Mouse (Mus musculus): ENCODE measurements at regions not wholly inside any gene's neighbourhood (a gene's known extent, or its start where the extent isn't known, plus 50 kb on each side); places are given as distances from the start of the nearest gene placed in this dataset.

GRCm38 (mm10) chr10:70733956-70734355, 78.2 kb upstream of the Phyhipl start:
- DNase-seq: no peak

DNA sequence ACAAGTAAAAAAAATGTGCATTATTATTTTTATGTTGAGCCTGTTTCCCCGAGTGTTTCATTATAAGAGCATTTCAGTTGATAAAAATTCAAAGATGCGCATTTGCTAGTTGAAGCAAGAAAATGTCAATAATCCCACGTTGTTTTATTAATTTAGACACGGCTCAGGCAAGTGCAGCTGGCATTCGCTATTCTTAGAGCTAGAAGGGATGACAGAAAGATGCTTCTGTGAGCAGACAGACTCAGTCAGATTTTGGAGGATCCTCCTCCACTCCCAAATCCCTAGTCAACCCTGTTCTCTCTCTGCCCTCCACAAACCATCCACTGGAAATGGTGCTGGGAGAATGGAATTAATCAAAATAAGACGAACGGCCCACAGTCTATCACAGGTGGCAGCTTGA, 77.7 kb upstream of the Phyhipl start:
- no peak for DNase-seq

- DNase-seq: no peak
Measured at GRCm38 (mm10) chr10:70725091-70725490, 69.3 kb upstream of the Phyhipl start.

DNA sequence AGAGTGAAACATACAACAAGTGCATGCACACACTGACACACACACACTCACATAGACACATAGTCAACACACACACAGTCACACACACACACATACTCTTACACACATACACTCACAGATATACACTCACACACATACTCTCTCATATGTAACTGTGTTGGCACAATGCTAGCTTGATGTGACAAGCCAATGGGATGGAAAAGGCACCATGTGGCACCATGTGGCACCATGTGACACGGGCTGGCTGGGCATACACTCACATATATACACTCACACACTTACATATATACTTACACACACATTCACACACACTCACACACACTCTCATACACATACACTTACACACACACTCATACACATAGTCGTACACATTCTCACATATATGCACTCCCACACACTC, 67.0 kb upstream of the Phyhipl start:
- no peak for DNase-seq

GRCm38 (mm10) chr10:70722381-70722780, 66.6 kb upstream of the Phyhipl start:
- no peak for DNase-seq

DNA sequence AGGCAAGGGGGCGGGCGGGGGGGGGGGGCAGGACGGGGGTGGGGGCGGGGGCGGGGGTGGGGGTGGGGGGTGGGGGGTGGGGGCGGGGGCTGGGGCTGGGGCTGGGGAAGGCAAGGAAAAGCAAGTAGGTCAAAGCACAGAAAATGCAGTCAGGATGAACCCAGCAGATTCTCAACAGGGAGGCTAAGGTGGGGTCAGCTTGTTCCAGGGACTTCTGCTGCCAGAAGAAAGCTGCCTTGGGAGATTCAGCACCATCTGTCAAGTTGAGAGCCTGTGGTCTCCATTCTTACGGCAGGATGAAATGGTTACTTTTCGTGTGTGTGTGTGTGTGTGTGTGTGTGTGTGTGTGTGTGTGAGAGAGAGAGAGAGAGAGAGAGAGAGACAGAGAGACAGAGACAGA, 61.7 kb upstream of the Phyhipl start:
- DNase-seq: peak; percentile 8

DNA sequence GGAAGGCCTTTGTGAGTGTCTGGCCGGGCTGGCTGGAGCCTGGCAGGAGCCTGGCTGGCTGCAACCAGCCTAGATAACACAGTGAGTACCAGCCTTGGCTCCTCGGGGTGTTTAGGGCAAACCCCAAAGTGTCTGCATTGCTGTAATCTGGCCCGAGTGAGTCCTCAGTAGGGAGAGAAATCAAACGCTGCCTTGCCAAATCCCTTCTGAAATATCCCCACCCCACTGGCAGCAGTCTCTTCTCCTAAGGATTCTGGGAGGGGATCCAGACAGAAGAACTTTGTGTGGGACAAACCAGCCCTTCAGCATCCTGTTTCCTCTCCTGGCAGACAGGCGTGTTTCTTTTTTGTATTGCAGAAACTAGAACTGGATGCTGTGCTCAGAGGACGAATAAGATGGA, 61.3 kb upstream of the Phyhipl start:
- peak; percentile 42 for DNase-seq

DNA sequence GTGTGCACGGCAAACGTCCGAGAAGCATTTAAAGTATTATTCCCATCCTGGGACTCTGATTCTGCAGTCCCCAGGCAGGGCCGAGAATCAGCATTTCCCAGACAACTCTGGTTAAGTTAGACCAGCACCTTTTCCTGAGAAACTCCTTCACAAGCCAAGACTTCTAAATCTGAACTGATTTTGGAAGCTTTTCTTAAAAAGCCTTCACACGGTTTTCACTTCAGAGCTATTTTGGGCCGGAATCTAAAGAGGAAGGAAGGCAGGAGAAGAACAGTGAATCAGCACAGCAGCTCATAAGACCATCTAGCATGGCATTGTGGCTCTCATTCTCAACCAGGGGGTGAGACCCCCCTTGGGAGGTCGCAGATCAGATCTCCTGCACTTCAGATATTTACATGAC, 57.5 kb upstream of the Phyhipl start:
- no peak for DNase-seq

- no peak for DNase-seq
Measured at GRCm38 (mm10) chr10:70708806-70709205, 53.0 kb upstream of the Phyhipl start.

All from kidney, postnatal 14 days (tissue).